Mouse (Mus musculus): ENCODE results near the gene Rnf224.

GRCm38 (mm10) chr2:25278928-25279882, 42.6 kb upstream of the Rnf224 start:
- TF ChIP-seq POLR2A (IDR thresholded peaks at IDR 0.05; ENCODE audit: control insufficient read depth in 1 of 2, insufficient read depth in 1 of 2, low read depth in 1 of 2, low read length in 2 of 2, poor library complexity in 1 of 2) (no peak), CTCF (IDR thresholded peaks at IDR 0.05 in 2 of 3, conservative IDR thresholded peaks at IDR 0.05 in 1 of 3; ENCODE audit: control insufficient read depth in 1 of 3, insufficient read depth in 1 of 3, low read depth in 2 of 3, low read length in 3 of 3, poor library complexity in 1 of 3, severe bottlenecking in 1 of 3) (peak; percentile 81 to 99 (median 82)), USF1 (IDR thresholded peaks at IDR 0.05; ENCODE audit: low read depth, low read length) (no peak), TAL1 (IDR thresholded peaks at IDR 0.05; ENCODE audit: low read length) (no peak), E2F4 (IDR thresholded peaks at IDR 0.05; ENCODE audit: borderline replicate concordance, low read depth, low read length) (no peak)
